Mouse (Mus musculus) thymus, adult 2 months (tissue): ENCODE measurements at regions not wholly inside any gene's neighbourhood (a gene's known extent, or its start where the extent isn't known, plus 50 kb on each side); places are given as distances from the start of the nearest gene placed in this dataset.

Experiments used
- DNase-seq: peaks from one replicate; pipeline ENCODE4 v3.0.0; 2021
- H3K27ac ChIP-seq: fragments of 200-500 bp; 2 replicates; pipeline ENCODE4 v1.5.1; 2012; ENCODE audit warnings: low read length, control low read depth; ENCODE audit not compliant: control insufficient read depth, insufficient read depth
- H3K27me3 ChIP-seq: fragments of 200-500 bp; 2 replicates; pipeline ENCODE4 v1.6.1; 2012; ENCODE audit warnings: mild to moderate bottlenecking, low read length, moderate library complexity, mixed read lengths; ENCODE audit not compliant: control insufficient read depth, insufficient read depth
- H3K36me3 ChIP-seq: fragments of 200-500 bp; 2 replicates; pipeline ENCODE4 v1.6.1; 2012; ENCODE audit warnings: mild to moderate bottlenecking, low read length, moderate library complexity; ENCODE audit not compliant: control insufficient read depth, insufficient read depth
- H3K4me1 ChIP-seq: fragments of 200-500 bp; replicated peaks from 2 replicates; pipeline ENCODE4 v1.6.1; 2012; ENCODE audit warnings: low read length; ENCODE audit not compliant: control insufficient read depth, insufficient read depth
- H3K4me3 ChIP-seq: fragments of 200-500 bp; 2 replicates; pipeline ENCODE4 v1.5.1; 2012; ENCODE audit warnings: mild to moderate bottlenecking, low read length, control low read depth, moderate library complexity; ENCODE audit not compliant: control insufficient read depth, insufficient read depth
- CTCF ChIP-seq: fragments of 200-500 bp; IDR thresholded peaks from 2 replicates; pipeline ENCODE4 v1.5.1; 2012; ENCODE audit warnings: mild to moderate bottlenecking, control low read depth, low read length, moderate library complexity, borderline replicate concordance; ENCODE audit not compliant: control insufficient read depth, poor library complexity, insufficient read depth; ENCODE audit errors: extremely low read depth
- POLR2A ChIP-seq: fragments of 200-500 bp; IDR thresholded peaks from 2 replicates; pipeline ENCODE4 v1.6.1; 2012; ENCODE audit warnings: mild to moderate bottlenecking, low read length, control low read depth, moderate library complexity; ENCODE audit not compliant: control insufficient read depth, poor library complexity, insufficient read depth; ENCODE audit errors: extremely low read depth
- WGBS: fragments of 180-500 bp; shearing (Covaris S2); methylation state at CpG from one replicate; pipeline ENCODE4 v1.1.7; 2018; 5-methylcytosine and 5-hydroxymethylcytosine counted together

- TF ChIP-seq CTCF (no peak), POLR2A (no peak)
- WGBS, result 97% methylated on average over 1 of the region's 1 CpGs
- H3K36me3 ChIP-seq, result no peaks in the 10 kb centered on the region
- H3K4me3 ChIP-seq, result no peak overlapping the region
- no peak overlapping the region for H3K27ac ChIP-seq
- DNase-seq, result no peak
- H3K27me3 ChIP-seq, result no peaks in the 10 kb centered on the region
- H3K4me1 ChIP-seq, result no peaks in the 10 kb centered on the region
Measured at GRCm38 (mm10) chr13:110507814-110508362, 113.0 kb downstream of the Plk2 start.

GRCm38 (mm10) chr13:110517986-110518385 is 123.1 kb downstream of the Plk2 start:
- TF ChIP-seq POLR2A, result no peak
- no peak for TF ChIP-seq CTCF
- no peaks in the 10 kb centered on the region for H3K36me3 ChIP-seq
- no peak overlapping the region for H3K4me3 ChIP-seq
- H3K27ac ChIP-seq, result no peak overlapping the region
- H3K27me3 ChIP-seq, result no peaks in the 10 kb centered on the region
- 96% methylated on average over 8 of the region's 8 CpGs for WGBS
- no peak for DNase-seq
- no peaks in the 10 kb centered on the region for H3K4me1 ChIP-seq

- no peak overlapping the region for H3K27ac ChIP-seq
Measured at GRCm38 (mm10) chr13:110522974-110523373, 128.1 kb downstream of the Plk2 start.

GRCm38 (mm10) chr13:110527681-110528080 is 132.8 kb downstream of the Plk2 start:
- Histone ChIP-seq H3K4me3 (no peak overlapping the region), H3K27me3 (no peaks in the 10 kb centered on the region), H3K27ac (no peak overlapping the region), H3K36me3 (no peaks in the 10 kb centered on the region), H3K4me1 (no peaks in the 10 kb centered on the region)
- no peak for TF ChIP-seq POLR2A
- 88% methylated on average over 3 of the region's 3 CpGs for WGBS
- no peak for DNase-seq

More at GRCm38 (mm10) chr13:110522974-110523373, 128.1 kb downstream of the Plk2 start:
- H3K27me3 ChIP-seq, result no peaks in the 10 kb centered on the region
- DNase-seq, result no peak
- H3K4me1 ChIP-seq, result no peaks in the 10 kb centered on the region
- no peak overlapping the region for H3K4me3 ChIP-seq
- no peak for TF ChIP-seq POLR2A
- no peak for TF ChIP-seq CTCF
- H3K36me3 ChIP-seq, result no peaks in the 10 kb centered on the region
- WGBS, result 93% methylated on average over 4 of the region's 4 CpGs

- DNase-seq, result no peak
- Histone ChIP-seq H3K27ac (no peak overlapping the region), H3K4me1 (no peaks in the 10 kb centered on the region), H3K4me3 (no peak overlapping the region), H3K27me3 (no peaks in the 10 kb centered on the region), H3K36me3 (no peaks in the 10 kb centered on the region)
- WGBS, result 93% methylated on average over 4 of the region's 4 CpGs
- TF ChIP-seq CTCF, result no peak
- TF ChIP-seq POLR2A, result no peak
Measured at GRCm38 (mm10) chr13:110529624-110530023, 134.8 kb downstream of the Plk2 start.

GRCm38 (mm10) chr13:110534320-110534764 is 139.5 kb downstream of the Plk2 start:
- H3K4me3 ChIP-seq, result no peak overlapping the region
- H3K36me3 ChIP-seq, result no peaks in the 10 kb centered on the region
- DNase-seq, result no peak
- no peaks in the 10 kb centered on the region for H3K27me3 ChIP-seq
- H3K4me1 ChIP-seq, result no peaks in the 10 kb centered on the region
- H3K27ac ChIP-seq, result no peak overlapping the region
- 62% methylated on average over 7 of the region's 7 CpGs for WGBS
- TF ChIP-seq POLR2A (no peak), CTCF (no peak)

GRCm38 (mm10) chr13:110535785-110536184 is 140.9 kb downstream of the Plk2 start:
- Histone ChIP-seq H3K4me1 (no peaks in the 10 kb centered on the region), H3K27me3 (no peaks in the 10 kb centered on the region), H3K27ac (no peak overlapping the region), H3K36me3 (no peaks in the 10 kb centered on the region), H3K4me3 (no peak overlapping the region)
- TF ChIP-seq POLR2A (no peak), CTCF (no peak)
- 93% methylated on average over 2 of the region's 2 CpGs for WGBS
- no peak for DNase-seq
